Mouse (Mus musculus): ENCODE measurements around the gene Slc39a10.
A peak's percentile ranks its signal among the peaks of the same experiment; 100 is the strongest.

Gene Slc39a10

DNA sequence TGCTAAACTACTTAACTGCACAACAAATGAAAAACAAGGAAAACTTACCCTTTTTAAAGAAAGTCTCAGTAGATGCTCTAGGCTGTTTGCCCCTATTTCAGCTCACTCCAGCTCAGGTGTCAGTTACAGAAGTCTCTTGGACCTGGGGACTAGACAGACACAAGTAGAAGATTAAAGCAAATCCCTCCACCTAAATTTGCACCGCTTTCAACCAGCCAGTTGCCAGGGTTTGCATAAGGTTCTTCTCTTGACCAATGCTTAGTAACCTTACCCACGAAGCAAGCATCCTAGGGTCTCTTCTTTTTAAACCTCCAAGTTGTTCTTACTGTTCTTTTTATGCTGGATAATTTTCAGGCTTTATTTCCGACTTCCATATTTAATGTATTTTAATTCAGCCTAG, at the start of gene Slc39a10:
Slc39a10 (minus strand) TSS at position 101 of the 400 bp plus-strand sequence.
- no peak for DNase-seq

DNA sequence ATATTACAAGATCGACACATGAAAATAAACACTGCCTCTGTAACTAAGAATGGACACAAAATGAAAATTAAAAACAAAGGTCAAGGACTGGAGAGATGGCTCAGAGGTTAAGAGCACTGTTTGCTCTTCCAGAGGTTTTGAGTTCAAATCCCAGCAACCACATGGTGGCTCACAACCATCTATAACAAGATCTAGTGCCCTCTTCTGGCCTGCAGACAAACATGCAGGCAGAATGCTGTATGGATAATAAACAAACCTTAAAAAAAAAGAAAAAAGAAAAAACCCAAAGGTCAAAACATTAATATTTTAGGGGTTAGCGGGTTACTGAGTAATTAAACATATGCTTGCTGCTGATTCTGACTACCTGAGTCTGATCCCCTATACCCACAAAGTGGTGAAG, 46.6 kb upstream of the Slc39a10 start:
- DNase-seq, result no peak

DNA sequence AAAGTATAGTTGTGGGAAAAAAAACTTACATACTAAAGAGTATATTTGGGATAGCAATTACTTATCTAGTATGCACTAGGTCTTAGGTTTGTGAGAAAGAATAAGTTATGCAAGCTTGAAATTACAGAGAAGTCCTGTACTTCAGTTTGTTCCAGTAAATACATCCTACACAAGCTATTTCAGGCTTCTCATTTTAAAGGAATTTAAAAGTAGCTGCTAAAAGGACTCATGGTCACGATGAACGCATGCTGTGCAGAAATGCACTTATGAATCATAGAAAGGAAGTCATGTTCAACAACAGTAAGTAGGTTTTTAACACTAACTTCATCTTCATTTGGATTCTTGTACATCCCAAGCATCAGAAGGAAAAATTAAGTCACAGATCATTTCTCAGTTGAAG, 45.0 kb upstream of the Slc39a10 start:
- no peak for DNase-seq

DNA sequence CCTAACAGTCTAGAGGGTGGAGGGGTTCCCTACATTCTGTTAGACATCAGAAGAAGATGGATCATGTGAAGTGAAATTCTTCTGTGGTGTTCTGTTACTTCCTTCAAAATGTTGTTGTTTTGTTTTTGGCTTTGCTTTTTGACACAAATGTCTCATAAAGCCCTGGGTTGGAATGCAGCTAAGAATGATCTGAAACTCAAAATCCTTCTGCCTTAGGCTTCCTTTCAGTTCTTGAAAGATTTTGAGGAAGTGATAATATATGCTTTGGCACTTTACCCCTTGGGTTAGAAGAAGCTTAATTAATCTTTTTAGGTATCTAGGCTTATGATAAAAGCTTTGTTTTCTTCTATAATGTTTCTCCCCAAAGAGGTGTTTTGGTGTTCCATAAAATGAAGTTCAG, 34.5 kb upstream of the Slc39a10 start:
- DNase-seq, result no peak

DNA sequence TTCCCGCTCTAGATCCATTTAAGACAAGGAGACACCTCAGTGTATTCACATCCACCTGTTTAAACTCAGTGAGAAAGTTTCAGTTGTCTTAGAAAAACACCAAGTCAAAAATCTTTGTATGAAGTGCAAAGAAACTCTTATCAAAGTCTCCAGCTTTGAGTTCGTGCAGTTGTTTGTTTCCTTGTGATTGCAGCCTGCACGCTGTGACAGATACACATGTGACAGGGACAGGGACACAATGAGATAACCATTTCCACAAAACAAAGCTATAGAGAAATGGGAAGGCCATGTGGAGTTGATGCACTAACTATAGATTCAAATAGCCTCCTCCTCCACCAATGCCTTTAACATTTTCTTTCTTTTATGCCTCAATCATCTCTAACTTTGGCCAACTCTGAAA, 33.6 kb upstream of the Slc39a10 start:
- DNase-seq, result no peak

DNA sequence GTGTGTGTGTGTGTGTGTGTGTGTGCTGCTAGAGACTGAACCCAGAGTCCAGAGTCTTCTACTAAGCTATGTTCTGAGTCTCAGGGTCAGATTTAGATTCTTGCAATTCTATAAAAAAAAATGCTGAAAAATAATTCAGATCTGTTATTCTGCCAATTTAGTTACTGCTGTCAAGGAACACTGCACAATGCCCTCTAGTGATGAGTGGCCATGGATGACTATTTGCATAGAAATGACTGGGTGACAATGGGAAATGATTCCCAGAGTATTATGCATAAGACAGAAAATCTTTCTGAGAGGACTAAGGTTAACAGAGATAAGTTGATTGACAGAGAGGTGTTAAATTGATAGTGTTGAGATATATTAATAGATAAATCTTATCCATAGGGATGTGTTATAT, 32.3 kb upstream of the Slc39a10 start:
- no peak for DNase-seq

DNA sequence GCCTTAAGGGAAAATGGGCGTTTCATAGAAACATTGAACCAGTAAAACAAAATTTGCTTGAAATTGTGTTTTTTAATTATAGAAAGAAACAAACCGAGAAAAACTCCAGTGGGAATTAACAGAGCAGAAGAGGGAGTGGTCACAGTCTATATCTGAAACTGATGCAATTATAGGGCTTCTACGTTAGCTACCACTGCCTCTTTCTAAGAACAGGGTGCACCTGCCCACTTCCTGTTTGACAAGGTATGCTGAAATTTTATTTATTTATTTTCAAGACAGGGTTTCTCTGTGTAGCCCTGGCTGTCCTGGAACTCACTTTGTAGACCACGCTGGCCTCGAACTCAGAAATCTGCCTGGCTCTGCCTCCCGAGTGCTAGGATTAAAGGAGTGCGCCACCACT, 30.3 kb upstream of the Slc39a10 start:
- DNase-seq, result no peak

DNA sequence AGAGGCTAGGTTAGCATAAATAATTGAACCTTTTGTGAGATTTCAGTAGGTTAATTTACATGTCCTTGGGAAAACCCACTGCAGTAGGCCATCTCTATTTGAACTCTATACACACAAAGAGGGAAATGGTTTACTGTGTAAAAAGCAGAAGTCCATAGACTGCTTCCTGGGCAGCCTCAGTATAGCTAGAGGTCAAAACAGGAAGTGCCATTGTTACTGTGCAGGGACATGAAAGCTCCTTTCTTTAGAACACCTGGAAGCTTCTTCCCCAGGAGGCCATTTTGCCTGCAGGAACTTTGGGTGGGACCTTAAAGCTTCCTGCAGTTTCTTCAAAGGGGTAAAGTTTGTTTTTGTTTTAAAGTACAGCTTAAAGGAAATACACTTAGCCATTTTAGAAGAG, 29.0 kb upstream of the Slc39a10 start:
- peak in 1 of 2 experiments; percentile 4 for DNase-seq

DNA sequence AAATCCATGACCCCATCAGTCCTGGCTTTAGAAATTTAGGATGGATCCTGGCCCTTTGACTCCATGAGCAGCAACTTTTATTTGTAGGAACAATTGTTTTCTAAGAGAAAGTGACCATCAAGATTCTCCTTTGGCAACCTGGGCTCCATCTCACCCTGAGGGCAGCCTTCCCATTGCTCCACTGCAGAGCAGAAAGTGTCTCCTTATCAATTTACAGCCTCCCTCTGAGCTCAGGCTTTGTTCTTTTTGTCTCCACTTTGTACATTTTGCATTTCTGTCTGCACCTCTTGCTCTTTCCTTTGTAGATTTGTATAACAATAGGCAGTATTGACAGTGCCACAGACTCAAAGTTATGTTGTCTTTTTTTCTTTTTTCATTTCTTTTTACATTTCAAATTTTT, 23.6 kb upstream of the Slc39a10 start:
- no peak for DNase-seq

DNA sequence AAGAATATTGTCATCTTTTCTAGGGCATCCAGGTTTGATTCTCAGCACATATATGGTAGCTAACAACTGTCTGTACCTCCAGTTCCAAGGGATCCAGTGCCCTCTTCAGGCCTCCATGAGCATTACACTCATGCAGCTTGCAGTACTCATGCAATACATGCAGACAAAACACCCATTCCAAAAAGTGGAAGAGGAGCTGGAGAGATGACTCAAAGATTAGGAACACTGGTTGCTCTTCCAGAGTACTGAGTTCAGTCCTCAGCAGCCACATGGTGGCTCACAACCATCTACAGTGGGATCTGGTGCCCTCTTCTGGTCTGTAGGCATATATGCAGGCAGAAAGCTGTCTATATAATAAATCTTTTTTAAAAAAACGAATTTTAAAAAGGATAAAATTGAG, 21.7 kb upstream of the Slc39a10 start:
- no peak for DNase-seq

DNA sequence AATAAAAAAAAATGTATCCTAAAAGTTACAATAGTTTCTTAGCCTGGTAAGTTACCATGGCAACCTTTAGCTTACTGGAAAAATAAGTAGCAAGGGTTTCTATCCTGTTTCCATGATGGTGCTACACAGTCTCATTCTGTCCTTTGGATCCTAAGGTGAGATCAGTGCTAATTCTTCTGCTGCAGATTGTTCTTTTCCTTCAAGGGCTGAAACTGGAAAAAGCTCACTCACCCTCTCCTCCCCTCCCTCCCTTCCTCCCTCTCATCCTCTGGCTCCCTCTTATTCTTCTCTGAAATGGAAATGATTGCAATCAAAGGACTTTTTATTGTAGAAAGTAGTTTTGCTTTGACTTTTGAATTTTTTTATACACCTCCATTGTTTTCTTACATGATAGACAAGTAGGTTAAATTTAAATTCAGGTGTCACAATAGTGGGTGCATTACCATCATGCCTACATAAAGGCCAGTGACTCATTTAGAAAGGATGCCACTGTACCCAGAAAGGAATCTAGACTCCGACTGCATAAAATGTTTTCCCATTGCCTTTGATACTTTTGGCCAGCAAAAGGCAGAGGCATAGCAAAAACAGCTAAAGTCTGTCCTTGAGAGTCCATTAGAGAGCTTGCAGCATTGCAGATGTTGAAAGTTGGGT, 20.0 kb upstream of the Slc39a10 start:
- DNase-seq, result no peak

DNA sequence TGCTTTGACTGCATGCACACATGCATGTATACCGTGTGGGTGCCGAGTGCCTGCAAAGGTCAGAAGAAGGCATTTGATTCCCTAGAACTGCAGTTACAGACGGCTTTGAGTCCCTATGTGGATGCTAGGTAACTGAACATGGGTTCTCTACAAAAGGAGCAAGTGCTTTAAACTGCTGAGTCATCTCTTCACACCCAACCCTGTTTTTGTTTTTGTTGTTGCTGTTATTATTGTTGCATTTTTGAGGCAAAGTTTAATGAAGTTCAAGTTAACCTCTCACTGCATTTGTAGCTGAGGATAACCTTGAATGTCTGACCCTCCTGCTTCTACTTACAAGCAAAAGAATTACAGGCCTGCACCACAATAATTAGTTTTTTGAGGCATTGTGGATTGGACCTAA, 17.5 kb upstream of the Slc39a10 start:
- no peak for DNase-seq

DNA sequence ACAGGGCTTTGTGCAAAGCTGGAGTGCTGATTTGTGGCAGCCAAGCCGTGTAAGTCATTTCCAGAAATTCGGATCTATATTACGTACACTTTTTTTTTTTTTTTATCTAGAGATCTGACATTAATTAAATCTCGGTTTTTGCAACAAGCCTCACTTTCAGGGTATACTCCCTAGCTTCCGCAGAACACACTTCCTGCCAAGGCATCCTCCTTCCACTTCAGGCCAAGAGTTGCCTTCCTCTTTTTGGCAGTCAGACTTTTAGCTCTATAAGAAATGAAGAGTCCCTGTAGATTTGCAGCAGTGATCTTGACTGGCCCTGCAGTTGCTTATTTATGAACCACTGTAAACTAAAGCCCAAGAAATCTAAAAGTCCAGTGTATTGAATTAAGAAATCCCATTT, 13.1 kb upstream of the Slc39a10 start:
- DNase-seq, result no peak

DNA sequence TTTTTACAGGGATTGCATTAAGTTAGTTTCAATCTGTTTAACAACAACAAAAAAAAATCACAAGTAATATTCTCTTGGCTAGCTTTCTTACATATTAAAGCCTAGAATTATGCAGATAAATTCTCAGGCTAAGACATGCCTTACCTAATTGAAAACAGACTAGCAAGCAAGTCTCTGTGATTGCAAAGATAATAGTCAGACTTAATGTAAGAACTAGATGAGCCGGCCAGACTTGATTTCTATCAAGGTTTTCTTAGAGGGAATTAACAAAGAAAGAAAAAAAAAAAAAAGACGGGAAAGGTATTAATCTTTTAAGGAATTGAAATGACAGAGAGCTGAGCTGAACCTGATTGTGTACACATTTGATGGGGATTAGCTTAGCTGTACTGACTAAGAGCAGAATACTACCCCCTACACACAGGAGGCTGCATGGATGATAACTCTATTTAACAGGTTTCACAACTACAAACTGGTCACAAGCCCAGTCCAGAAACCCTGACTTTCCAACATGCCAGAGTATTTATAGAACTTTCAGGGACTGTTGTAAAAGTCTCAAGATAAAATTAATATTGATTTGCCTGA, 9.5 kb upstream of the Slc39a10 start:
- DNase-seq, result no peak

DNA sequence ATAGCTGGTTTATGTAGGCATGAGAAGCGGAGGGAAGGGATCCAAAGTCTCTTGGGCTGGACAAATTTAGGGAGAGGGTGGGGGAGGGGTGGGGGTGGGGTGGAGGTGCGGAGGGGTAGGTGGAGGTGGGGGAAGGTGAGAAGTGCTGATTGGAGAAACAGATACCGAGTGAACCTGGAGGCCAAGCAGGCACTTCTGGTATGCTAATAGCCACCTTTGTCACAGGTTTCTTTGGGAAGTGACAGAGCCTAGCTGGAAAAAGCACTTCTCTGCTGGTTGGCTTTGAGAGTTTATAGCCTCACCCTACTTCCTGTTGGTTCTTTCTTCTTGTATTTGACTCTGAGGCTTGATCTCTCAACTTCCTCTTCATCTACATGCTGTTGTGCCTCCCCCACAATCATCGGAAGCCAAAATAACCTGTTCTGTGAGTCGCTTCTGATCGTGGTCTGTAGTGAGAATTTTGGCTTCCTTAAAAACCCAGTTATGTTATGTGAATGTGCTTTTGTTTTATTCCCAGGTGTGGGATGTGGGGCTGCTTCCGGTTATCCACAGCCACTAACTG, 1.7 kb upstream of the Slc39a10 start:
- DNase-seq, result peak in 1 of 2 experiments; percentile 19

DNA sequence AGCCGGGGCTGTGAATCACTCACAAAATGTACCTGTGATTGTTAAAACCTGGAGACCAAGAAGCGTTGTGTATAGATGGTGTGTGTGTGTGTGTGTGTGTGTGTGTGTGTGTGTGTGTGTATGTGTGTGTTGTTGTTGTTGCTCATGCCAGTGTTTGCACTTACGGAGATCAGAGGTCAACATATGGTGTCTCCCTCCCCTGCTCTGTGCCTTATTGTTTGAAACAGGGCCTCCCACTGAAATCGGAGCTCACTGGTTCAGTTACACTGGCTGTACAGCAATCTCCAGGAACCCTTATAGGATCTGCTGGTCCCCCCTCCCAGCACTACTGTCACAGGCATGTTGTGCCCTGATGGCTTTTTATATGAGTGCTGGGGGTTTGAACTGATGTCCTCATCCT, 3.9 kb downstream of the Slc39a10 start:
- no peak for DNase-seq

DNA sequence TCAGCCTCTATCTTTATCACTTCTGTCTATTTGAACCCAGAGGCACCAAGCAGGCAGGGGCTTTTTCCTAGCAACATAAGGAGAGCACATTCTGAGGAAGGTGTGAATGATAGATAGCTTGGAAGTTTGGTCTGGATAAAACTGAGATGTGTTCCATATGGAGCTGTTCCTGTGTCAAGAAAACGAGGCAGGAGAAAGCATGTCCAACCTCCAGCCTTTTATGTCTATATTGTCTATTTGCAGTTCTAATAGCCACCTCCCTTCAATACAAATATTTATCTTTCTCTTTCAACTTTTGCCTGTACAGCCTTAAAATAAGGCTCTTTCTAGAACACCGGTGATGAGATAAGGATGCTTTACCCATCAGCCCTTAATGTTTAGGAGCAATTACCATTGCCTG, 4.3 kb downstream of the Slc39a10 start:
- no peak for DNase-seq

DNA sequence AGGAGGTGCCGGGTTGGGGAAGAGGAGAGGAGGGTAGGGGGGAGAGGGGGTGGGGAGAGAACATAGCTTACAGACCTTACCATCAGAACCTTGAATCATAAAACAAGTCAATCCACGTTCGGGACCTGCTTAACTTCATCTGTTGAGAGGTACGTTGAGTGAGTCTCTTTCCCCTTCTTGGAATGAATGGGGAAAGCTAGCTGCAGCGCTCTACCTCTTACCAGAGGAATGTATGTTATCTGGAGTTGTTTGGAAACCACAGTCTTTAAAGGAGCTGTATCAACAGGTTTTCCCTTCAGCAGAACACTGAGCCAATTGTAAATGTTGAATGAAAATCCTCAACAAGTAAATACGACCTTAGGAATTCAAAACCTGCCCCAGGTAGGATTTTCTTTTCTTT, 4.7 kb downstream of the Slc39a10 start:
- peak in 1 of 2 experiments; percentile 41 for DNase-seq

DNA sequence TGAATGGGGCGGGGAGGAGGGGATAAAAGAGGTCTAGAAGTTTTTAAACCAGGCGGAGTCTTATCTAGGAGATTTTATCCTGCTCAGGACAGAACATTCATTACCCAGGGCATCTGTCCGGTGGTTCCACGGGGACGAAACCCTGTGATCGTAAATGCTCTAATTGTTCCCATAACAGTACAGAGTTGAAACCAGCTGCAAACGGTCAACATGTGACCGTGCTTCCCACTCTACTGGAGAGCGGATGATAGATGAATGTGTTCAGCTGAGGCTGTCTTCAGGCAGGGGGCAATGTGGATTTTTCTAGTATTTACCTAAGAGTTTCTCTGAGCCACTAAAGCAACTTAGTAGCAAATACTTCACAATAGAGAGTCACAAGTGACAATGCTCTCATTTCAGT, 6.6 kb downstream of the Slc39a10 start:
- no peak for DNase-seq

DNA sequence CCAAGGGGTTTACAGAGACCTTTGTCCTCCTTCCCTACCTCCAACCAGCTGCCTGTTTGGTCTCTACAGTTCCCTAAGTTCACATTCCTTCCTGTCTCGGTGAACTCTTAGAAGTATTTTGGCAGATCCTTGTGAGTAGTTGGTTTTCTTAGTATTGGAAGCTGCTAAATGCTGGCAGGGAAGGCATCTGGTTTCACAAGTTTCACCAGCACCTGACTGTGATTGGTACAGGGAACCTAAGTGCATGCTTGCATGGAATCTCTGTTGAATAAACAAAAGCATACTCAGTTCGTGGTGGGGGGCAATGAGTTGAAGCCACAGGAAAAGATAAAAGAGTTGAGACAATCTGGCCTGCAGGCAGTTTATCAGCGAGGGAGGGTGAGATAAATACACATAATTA, 7.4 kb downstream of the Slc39a10 start:
- DNase-seq, result peak in 1 of 2 experiments; percentile 29

DNA sequence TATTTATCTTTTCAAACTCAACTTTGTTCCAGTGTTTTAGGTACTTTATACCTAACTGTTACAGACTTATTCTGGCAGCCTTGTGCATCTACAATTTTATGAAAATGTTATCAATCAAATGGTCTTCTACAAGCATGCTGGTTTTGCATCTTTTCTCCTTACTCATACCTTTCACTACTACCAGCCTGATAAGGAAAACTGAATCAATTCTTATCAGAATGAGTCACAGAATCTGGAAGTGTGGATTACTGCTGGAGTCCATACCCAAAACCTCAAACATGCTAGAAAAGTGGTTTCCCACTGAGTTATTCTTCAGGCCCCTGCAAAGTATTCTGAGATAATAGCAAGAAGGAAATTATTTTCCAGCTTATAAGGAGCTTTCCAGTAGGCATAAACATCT, 12.7 kb downstream of the Slc39a10 start:
- DNase-seq, result no peak

DNA sequence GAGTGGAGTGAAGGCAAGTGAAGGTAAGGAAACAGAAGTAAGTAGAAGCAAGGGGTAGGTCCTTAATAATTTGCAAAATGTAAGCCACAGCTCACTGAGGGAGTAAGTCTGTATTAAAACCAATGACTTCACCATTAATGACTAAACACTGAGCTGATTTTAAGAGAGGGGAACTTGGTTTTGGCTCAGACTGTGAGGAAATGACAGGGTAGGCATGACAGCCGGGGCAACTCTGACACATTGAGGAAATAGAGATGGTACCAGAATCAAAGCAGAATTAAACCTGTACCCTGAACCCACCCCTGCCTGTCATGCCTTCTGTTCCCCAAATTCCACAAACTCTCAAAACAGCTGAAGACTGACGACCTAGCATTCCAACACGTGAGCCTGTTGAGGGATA, 18.9 kb downstream of the Slc39a10 start:
- DNase-seq, result no peak

DNA sequence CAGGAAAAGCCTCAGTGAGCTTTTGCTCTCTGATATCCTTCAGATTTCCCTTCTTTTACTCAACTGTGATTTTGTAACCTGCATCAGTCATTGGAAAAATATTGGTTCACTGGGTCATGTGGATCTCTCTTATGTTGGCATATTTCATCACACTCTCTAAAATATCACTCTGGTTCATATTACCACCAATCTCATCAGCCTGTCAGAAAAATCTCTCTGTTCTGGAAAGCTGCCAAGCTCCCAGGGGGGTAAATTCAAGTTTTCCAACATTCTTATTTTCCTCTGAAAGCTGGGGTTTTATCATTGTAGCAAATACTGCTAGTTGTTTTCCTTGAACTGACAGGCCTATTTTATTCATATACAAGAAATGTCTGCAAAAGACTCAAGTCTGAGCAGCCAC, 22.9 kb downstream of the Slc39a10 start:
- no peak for DNase-seq

DNA sequence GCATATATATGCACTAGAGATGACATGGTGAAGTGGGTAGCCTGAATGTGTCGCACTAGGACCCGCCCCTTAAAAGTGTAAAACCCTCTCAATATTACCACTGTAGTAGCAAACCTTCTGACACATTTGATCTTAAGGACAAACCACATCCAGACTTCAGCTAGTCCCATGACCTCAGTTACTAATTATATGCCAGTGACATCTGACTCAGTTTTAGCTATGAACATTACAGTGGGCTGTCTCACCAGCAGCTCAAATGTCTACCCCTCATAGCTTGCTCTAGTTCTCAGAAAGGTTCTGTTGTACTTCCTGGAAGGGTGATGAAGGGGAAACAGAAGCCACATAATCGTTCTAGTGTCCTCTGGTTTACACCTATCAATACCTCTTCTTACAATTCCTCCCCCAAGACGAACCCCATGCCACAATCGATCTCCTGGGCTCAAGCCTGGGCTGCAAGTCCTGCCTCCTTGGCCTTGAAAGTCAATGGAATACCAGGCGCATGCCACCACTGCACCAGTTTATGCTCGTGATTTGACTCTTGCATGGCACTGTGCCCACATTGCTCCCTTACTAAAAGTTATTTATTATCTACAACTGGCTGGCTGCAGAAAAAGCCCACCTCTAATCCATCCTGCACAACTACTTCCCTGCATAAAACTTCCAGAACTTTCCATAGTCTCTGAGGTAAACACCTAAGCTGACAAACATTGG, 28.3 kb downstream of the Slc39a10 start:
- no peak for DNase-seq
